Mouse (Mus musculus) retina, postnatal 7 days (tissue): Measurements from ENCODE around the gene Gpr34.
A peak's percentile ranks its signal among the peaks of the same experiment; 100 is the strongest.

ENCODE experiments used
- DNase-seq: peaks from one replicate; pipeline ENCODE4 v3.0.0-alpha.2; 2012; ENCODE audit warnings: low read depth, low spot score

Gpr34 gene

DNA sequence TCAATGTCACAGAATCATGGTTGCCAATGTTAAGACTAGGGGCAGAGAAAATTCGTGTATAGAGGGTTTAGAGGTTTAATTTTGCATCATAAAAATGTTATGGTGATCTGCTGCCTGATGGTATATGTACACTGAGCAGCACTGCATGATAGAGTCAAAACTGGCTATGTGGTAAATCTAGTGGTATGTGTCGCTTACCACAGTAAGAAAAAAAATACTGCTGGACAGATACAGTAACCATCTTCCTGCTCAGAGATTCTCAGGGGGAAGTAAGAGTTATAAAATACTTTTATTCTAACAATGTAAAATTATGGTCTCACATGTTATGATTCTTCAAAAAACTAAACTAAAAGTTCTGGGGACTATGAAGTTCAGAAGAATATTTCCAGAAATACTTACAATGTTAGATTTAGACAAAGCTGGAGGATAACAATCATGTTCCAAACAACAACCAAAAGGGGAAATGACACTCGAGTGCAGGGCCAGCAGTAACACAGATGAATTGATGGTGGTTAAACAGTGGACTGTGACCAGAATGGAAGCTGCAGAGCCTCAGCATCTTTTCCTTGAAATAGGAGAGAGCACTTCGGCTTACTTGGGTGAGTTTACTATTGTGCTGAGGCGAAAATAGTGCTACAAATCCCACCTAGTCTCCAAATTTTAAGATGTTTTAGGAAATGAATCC, at the start of gene Gpr34:
Gene Gpr34 (plus strand): TSS at position 491 of the 685 bp plus-strand sequence.
- DNase-seq = no peak

DNA sequence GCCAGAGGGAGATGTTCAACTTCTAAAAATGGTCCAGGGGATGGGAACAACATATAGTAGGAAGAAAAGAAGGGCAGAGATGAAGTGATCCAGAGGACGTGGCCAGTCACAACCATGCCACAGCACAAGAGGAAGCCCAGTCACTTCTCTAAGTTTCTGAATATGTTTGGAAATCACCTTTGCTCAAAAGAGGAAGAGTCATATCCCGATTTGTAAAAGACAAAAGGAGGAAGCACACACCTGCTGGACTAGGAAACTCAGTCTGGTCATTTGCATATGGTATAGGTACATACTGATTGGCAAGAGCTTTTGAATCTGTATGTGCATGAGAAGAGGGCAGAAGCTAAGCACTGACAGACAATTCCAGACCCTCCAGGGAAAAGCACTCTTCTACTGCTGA, 32.5 kb upstream of the Gpr34 start:
- no peak for DNase-seq

DNA sequence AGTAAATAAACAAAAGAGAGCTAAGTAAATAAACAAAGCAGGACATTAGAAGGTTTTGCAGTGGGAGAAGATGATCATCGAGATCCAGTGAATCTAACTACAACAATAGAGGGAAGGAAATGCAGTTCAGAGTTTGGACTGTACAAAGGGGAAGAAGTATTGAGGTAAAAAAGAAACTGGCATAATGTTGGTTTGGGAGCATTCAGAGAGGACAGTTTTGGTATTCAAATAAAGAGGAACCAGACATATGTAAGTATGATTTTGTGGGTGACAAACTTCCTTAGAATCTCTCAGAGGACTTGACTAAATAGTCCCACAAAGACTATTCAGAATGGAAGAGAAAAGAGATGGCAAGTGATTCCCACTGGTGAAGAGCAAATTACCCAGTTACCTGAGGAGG, 31.9 kb upstream of the Gpr34 start:
- no peak for DNase-seq

DNA sequence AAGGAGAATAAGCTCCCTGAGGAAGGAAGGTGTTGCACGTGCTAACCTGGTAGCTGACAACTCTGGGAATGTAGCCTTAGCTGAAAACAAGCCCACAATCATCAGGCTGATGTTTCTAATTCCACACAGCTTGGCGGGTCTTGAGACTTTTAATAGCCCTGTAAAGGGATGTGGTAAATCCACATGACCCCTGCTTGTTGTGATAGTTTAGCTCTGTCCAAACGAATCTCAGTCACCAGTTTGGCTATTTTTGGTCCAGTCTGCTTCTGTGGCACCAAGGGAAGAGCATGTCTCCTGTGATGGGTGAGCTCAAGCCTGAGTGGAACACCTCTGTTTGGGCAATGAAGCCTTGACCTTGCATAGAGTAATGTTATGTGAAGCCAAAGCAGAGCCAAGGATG, 25.1 kb upstream of the Gpr34 start:
- DNase-seq = no peak

DNA sequence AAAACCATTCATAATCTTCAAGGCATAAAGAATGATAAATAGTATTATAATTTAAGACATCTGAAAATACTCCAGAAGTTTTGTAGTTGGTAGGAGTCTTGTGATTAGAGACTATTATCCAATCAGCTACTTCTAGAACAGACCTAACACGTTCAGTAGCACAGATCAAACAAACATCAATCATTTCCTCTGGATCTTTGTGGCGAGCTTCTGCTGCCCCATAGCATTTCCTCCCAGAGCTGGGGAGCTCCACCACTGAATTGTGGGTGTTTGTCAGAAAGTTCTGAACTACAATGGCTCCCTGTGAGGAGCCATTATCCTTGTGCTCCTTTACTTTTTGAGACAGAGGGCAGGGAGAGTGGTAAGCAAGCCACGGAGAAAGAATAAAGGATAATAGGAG, 24.1 kb upstream of the Gpr34 start:
- no peak for DNase-seq

DNA sequence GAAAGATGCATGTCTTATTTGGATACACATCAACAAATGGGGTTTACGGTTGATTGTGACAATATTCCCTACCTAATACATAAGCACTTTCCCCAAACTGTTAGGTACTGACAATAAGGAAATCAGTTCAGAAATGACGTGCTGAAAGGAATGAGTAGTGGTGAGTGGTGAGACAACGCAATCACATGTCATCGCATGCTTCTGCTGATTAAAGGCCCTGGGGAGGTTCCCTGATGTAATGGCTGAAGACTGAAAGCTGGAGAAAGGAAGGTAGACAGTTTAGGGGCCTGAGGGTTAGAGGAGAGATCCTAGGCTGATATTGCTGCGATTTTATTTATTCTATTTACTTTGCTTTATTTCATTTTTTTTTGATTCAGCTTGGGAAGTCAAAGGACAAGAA, 20.8 kb upstream of the Gpr34 start:
- DNase-seq = no peak

DNA sequence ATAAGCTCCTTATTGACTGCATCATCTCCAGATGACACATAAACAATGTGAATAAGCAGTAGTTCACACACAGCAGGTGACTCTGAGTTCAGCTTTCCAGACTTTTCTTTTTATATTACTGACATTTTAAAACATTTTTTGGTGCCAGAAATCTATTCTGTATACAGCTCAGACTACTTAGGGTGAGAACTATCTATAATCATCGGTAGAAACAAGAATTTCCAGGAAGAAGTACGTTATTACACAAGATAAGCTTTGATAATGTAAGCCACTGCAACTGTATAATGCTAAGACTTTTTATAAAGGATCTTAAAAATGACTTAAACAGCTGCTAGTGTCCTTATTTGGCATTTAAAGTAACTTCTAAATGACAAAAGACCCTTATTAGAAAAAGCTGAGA, 19.8 kb upstream of the Gpr34 start:
- no peak for DNase-seq

DNA sequence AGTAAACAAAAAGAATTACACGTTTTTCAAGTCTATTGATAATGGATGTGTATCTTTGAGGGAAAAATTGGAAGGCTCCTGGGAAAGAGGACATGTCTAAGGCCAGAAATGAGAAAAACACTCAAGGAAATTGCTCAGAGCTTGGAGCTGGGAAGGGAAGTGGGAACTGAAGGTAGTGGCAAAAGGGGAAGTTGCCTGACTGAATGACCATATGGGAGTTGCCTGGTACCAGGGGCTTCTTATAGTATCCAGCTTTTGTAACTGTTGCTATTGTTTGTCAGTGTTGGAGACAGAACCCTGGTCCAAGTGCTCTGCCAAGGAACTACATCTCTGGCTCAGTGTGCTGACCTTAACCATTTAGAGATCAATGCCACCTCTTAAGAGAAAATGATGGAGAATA, 15.2 kb upstream of the Gpr34 start:
- no peak for DNase-seq

DNA sequence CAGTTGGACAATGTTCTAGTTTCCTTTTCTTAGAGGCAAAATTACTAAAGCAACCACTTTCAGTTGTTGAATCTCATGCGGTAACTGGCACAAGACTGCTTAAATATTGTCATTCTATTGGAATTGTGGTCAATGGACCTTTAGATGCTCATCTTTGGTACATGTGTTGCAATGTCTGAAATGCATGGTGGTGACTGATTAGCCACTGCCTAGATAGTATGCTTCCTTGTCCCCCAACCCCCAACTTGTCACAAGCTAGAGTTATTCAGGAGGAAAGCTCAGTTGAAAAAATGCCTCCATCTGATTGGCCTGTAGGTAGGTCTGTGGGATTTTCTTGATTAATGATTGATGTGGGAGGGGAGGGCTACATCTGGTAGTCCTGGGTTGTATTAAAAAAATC, 14.6 kb upstream of the Gpr34 start:
- DNase-seq = no peak

DNA sequence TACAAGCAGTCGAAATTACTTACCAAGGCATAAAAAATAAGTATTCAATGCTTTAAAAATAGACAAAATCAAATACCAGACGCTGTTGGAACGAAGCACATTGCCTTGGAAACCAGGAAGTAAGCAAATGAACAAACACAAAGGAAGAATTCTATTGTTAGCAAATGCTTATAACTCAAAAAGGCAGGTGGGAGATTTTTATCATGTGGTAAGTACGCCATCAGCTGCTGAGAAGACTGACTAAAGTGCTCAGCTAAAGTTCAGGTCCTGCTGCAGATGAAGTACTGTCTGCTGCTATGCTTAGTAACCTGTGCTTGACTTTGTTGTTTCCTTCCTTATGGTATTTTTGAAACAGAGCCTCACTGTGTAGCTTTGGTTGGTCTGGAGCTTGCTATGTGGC, 13.4 kb upstream of the Gpr34 start:
- DNase-seq = no peak

DNA sequence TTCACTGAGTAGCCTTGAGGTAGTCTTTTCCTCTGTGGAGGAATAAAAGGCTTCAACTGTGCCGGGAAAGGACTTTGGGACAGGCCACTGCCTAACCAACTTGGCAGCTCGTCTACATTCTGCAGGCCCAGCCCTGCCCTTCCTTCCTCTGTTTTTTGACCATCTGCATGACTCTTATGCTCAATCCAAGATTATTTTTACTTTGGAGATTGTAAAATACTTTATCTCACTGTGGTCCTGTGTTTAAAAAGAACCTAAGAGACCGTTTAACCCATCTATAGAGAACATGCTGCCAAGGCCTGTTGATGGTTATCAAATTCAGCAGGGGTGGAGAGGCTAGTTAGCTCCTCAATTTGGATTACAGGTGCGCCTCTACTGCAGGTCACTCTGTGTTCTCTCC, 10.4 kb upstream of the Gpr34 start:
- no peak for DNase-seq

DNA sequence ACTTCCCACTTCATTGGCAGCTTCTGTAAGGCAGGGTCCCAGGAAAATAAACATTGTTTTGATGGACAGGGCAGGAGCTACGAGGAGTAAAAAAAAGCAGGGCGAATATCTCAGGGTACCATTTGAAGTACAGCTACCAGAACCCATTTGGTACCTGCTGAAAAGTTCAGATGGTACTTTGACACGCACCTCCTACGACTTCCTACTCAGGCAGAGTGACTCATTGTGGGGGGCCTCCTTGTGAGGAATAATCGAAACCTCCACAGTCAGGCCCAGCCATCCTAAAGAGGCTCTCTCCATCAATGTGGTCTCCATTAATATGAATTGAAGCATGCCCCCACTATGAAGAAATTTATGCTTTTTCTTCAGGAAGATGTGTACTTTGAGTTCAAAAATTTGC, 9.2 kb upstream of the Gpr34 start:
- DNase-seq = no peak

DNA sequence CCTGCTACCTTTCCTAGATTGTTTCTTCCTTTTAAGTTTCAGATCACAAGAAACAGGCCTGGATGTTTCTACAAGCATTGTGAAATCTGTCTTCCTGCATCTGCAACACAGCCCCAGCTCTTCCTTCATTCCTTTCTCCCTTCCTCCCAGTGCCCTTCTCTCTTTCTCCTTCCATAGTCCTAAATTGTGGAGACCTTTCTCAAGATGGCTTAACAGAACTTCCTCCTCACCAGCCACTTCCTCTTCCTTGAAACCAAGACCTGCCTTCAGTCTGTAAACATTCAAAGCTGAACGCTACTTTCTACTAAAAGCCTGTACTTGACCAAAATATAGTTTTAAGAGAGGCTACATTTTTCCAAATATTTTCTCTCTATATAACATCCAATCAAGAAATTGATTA, 4.5 kb downstream of the Gpr34 start:
- no peak for DNase-seq

DNA sequence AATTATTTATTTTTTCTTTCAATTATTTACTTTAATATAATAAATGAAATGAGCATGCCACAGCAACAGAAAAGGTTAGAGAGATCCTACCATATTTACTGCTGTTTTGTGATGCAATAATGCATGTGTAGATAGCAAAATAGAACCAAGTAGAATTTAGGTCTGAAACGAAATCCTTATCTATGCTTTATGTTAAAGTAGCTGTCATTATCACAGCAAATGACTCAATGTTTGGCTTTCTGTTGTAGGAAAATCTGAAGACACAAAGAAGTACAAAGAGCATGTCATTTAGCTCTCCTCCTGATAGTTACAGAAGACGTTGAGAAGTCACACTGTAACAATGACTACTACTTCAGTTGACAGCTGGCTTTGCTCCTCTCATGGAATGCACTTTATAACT, 7.0 kb downstream of the Gpr34 start:
- DNase-seq = no peak

DNA sequence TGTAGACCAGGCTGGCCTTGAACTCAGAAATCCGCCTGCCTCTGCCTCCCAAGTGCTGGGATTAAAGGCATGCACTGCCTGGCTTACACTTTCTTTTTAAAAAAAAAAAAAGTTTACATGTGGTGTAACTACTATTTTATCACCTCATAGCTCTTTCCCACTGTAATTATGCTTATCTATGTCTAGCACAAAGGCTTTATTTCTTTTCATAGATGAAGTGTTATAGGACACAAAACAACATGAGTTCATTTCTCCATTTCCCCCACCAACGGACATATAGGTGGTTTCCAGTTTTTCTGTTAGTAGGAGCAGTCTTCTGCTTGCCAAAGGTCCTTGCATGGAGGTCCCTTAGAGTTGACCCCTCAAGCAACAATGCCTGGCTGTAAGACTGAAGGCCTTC, 20.0 kb downstream of the Gpr34 start:
- no peak for DNase-seq

DNA sequence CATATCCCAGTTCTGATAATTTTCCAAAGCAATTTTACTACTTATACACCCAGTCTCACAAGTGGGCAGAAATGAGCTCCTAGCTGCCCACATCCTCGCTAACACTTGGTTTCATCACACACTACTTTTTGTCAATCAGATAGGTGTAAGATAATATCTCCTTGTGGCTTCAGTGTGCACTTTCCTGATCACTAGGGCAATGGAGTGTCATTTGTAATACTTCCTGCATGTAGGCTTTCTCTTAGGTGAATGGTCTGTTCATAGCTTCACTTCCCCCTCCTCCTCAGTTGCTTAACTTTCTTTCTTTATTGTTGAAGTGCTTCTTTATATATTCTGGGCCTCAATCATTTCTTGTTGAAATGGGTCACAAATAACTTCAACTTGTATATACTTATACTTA, 20.4 kb downstream of the Gpr34 start:
- no peak for DNase-seq

DNA sequence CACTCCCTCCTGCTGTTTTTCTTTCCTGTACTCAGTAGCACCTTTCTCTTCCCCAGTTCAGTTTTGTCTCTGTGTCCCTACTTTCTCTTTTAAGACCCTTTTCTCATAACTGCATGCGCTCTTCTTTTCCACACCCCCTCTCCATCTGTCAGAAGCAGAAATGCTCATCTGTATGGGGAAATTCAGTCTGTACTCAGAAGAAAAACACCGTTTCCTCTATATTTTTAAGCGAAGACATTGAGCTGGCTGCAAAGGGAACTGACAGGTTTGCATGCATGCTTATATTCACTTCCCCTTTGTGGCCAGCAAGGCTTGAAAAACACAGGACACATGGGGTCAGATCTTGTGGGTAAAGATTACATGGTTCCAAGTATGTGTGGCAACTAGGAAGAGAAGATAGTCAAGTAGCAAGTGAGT, 23.1 kb downstream of the Gpr34 start:
- no peak for DNase-seq

DNA sequence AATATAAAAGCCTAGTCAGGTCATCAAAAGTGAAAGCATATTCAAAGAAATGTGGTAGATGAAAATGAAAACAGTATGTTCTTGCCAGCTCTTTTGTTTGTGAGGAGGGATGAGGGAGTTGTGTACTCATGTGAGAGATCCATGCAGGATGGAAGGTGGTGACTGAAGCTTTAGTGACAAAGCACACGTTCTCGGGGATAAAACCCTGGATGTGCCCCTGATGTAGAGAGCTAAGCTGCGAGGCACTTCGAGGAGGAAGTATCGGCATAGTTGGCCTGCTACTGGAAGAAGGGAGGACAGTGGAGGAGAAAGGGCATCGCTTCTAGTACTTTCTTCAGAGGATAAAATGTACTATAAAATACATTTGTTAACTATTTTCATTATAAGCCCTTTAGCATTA, 24.0 kb downstream of the Gpr34 start:
- DNase-seq = no peak

DNA sequence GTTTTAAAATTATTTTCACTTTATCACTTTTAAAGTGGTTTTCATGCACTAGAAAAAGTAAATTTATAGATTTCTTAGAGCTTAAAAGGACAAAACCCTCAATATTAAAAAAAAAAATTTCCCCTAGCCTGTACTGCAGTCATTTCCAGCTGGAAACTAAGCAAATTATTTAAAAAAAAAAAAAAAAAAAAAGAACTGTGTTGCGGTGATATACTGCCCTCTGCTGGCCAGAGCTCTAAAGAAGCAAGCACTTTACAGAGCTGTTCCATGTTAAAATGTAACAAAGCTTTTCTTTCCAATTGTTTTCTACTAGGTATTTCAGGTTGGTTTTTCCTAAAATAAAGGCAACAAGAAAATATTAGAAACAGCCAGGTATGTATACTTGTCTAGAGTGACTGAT, 24.8 kb downstream of the Gpr34 start:
- DNase-seq = peak; percentile 11

DNA sequence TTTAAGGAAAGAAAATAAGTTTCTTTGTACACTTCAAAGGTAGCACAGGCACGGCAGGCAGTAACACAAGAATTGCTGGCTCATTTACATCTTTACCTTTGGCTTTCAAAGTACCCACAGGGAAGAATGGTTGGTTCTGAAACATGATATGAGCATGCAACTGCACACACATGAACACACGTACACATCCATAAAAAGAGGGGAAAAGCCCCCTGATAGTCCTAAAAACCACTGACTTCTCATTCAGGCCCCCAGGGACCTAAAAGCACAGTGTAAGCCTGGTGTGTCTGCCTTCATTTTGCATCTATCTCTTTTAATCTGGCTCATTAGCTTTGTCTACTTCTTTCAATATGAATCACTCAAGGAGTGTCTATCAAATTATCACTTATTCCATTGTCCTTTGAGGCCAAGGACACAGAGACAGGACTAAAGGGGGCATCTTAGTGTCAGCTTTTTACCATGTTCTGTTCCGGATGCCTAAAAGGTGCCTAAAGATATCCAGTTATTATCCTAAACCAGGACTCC, 26.8 kb downstream of the Gpr34 start:
- DNase-seq = no peak

DNA sequence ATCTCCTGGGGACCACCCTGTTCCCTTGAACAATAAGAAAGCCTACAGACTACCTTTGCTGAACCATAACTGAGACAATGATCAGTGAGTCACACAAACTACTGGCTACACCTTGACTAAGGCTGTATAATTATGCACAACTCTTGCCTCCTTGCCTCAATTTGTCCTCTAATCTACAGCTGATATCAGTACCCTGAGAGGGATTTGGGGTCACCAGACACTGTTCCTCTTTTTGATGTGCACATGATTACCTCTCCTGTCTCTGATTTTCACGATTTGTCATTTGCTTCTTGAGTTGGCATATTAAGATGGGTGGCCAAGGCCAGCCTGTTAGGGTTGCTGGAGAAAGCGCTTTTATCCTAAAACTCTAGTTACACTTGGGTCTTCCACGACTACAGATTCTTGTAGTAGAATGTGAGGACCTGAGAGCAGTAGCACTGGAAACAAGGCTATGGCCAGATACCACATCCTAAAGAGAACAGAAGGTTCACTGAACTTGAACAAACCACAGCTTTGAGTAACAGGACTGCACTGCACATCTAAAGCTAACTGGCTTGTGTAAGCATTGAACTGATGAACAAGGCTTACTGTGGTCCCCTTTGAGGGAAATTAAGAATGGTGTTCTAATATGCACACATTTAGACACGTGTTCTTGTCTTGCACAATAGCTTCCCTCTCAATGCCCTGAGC, 27.5 kb downstream of the Gpr34 start:
- no peak for DNase-seq

DNA sequence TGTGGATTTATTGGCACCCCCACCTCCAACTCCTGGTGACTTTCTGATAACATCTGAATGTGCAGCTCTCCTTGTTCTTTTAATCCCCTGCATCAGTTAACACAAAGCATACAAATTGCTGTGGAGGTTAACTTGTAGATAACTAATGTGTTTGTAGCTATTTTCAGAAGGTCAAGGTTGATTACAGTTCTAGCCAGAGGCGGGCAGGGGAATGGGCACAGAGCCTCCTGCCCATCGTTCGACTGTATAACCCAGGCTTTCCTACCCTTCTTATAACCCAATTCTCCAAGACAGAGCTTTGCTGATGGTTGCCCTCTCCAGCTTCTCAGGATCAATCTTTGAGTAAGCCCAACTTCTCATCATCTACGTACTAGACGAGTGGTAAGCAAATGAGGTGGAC, 29.2 kb downstream of the Gpr34 start, which contains the start of gene Gpr82:
Gene Gpr82 (plus strand): TSS at position 301 of the 400 bp plus-strand sequence.
- DNase-seq = no peak

DNA sequence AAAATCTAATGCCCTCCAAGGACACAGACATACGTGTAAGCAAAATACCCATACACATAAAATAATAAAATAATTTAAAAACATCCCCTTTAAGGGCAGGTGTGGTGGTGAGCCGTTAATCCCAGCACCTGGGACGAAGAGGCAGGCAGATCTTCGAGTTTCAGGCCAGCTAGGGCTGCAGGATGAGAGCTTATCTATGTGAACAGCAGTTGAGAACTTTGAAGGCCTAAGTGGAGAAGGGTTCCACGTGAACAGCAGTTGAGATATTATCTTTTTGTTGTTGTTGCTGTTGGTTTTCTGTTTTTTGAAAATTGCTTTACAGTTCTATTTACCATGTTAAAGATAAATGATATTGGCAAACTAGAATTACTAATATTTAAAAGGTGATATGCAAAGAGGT, 37.0 kb downstream of the Gpr34 start:
- DNase-seq = no peak
